Mouse (Mus musculus): ENCODE data around the gene Timm10. TPM values are rescaled to one million over a fixed set of nuclear protein-coding genes. Genes with fewer than 3 reads are reported as not detected.
A peak's percentile ranks its signal among the peaks of the same experiment; 100 is the strongest.

Timm10 gene
- polyA plus RNA-seq, 1 experiment from 2014 or later, result 33.3 TPM

GRCm38 (mm10) chr2:84812676-84813075 lies 14.1 kb upstream of the Timm10 start:
- Histone ChIP-seq H3K9me3 (replicated peaks) (no peaks in the 10 kb centered on the region), H3K36me3 (replicated peaks) (peaks cover 35% of the 10 kb centered on the region), H3K4me3 (replicated peaks) (peak overlapping the region; percentile 43; the same call in 1 of the 2 replicates), H3K27ac (replicated peaks) (peak overlapping the region; percentile 98), H3K9ac (peak overlapping the region; percentile 66), H3K4me1 (replicated peaks) (peaks cover 73% of the 10 kb centered on the region), H3K4me2 (peak overlapping the region; percentile 79), H3K27me3 (peaks cover 24% of the 10 kb centered on the region)
- no peak for ATAC-seq (ENCODE audit: insufficient read depth)
- 67% methylated on average over 6 of the region's 6 CpGs for WGBS (ENCODE audit: insufficient replicate concordance)

- 43% methylated on average over 3 of the region's 3 CpGs for WGBS (ENCODE audit: insufficient replicate concordance)
- Histone ChIP-seq H3K4me2 (no peak overlapping the region), H3K9me3 (replicated peaks) (no peaks in the 10 kb centered on the region), H3K27me3 (peaks cover 91% of the 10 kb centered on the region), H3K4me1 (replicated peaks) (peaks cover 9% of the 10 kb centered on the region), H3K9ac (no peak overlapping the region), H3K27ac (replicated peaks) (no peak overlapping the region), H3K4me3 (replicated peaks) (no peak overlapping the region), H3K36me3 (replicated peaks) (no peaks in the 10 kb centered on the region)
- ATAC-seq (ENCODE audit: insufficient read depth), result no peak
Measured at GRCm38 (mm10) chr2:84819861-84820260, 6.9 kb upstream of the Timm10 start.

- Histone ChIP-seq H3K27me3 (peaks cover 74% of the 10 kb centered on the region), H3K4me1 (replicated peaks) (peaks cover 21% of the 10 kb centered on the region), H3K4me3 (replicated peaks) (no peak within 1 kb of the TSS), H3K9me3 (replicated peaks) (no peaks in the 10 kb centered on the region), H3K9ac (no peak within 1 kb of the TSS; the same call in 1 of the 2 replicates), H3K4me2 (no peak within 1 kb of the TSS), H3K36me3 (replicated peaks) (no peaks in the 10 kb centered on the region), H3K27ac (replicated peaks) (no peak within 1 kb of the TSS)
- ATAC-seq (ENCODE audit: insufficient read depth), result no peak
- WGBS (ENCODE audit: insufficient replicate concordance), result 41% methylated on average over 13 of the region's 13 CpGs
Measured at GRCm38 (mm10) chr2:84822552-84822951, 4.2 kb upstream of the Timm10 start, which contains the start of gene Smtnl1. Gene Smtnl1 (minus strand): TSS chr2:84822652.

- H3K36me3 ChIP-seq (replicated peaks), result peaks cover under 1% of the 10 kb centered on the region; the same call in 1 of the 2 replicates
- H3K4me3 ChIP-seq (replicated peaks), result no peak overlapping the region
- peaks cover 28% of the 10 kb centered on the region for H3K4me1 ChIP-seq (replicated peaks)
- H3K9me3 ChIP-seq (replicated peaks), result no peaks in the 10 kb centered on the region
- H3K27ac ChIP-seq (replicated peaks), result no peak overlapping the region
- 4% methylated on average over 2 of the region's 2 CpGs for WGBS (ENCODE audit: insufficient replicate concordance)
- no peak overlapping the region for H3K9ac ChIP-seq
- H3K4me2 ChIP-seq, result no peak overlapping the region
- peaks cover 71% of the 10 kb centered on the region for H3K27me3 ChIP-seq
- no peak for ATAC-seq (ENCODE audit: insufficient read depth)
Measured at GRCm38 (mm10) chr2:84823237-84823636, 3.6 kb upstream of the Timm10 start.

- under 1% methylated on average over 29 of the region's 29 CpGs for WGBS (ENCODE audit: insufficient replicate concordance)
- peak overlapping the region; percentile 89 for H3K27ac ChIP-seq (replicated peaks)
- H3K27me3 ChIP-seq, result peaks cover 30% of the 10 kb centered on the region
- H3K9ac ChIP-seq, result peak overlapping the region; percentile 59
- H3K9me3 ChIP-seq (replicated peaks), result no peaks in the 10 kb centered on the region
- H3K4me1 ChIP-seq (replicated peaks), result peaks cover 48% of the 10 kb centered on the region
- H3K4me2 ChIP-seq, result peak overlapping the region; percentile 87
- peak; percentile 80 for ATAC-seq (ENCODE audit: insufficient read depth)
- peak overlapping the region; percentile 84 for H3K4me3 ChIP-seq (replicated peaks)
- H3K36me3 ChIP-seq (replicated peaks), result peaks cover 31% of the 10 kb centered on the region
Measured at GRCm38 (mm10) chr2:84827283-84827920, 605 bp downstream of the Timm10 start.

- H3K27ac ChIP-seq (replicated peaks), result peak overlapping the region; percentile 57; the same call in 1 of the 2 replicates
- ATAC-seq (ENCODE audit: insufficient read depth), result peak; percentile 56
- H3K4me1 ChIP-seq (replicated peaks), result peaks cover 35% of the 10 kb centered on the region
- H3K4me2 ChIP-seq, result no peak overlapping the region
- peaks cover 31% of the 10 kb centered on the region for H3K36me3 ChIP-seq (replicated peaks)
- H3K9ac ChIP-seq, result no peak overlapping the region
- H3K4me3 ChIP-seq (replicated peaks), result no peak overlapping the region
- H3K27me3 ChIP-seq, result no peaks in the 10 kb centered on the region; the same call in 1 of the 2 replicates
- H3K9me3 ChIP-seq (replicated peaks), result no peaks in the 10 kb centered on the region
- WGBS (ENCODE audit: insufficient replicate concordance), result 30% methylated on average over 10 of the region's 10 CpGs
Measured at GRCm38 (mm10) chr2:84831666-84832391, 5.0 kb downstream of the Timm10 start.

- Histone ChIP-seq H3K4me2 (0 out of 2 replicates have a peak overlapping the region, but pooled peaks have one; percentile 6), H3K36me3 (replicated peaks) (0 out of 2 replicates have a peak, but pooled peaks cover 4% of the 10 kb centered on the region), H3K4me1 (replicated peaks) (peaks cover 37% of the 10 kb centered on the region), H3K9ac (no peak overlapping the region), H3K27ac (replicated peaks) (0 out of 2 replicates have a peak overlapping the region, but pooled peaks have one; percentile 7), H3K27me3 (peaks cover 6% of the 10 kb centered on the region; the same call in 1 of the 2 replicates), H3K4me3 (replicated peaks) (no peak overlapping the region), H3K9me3 (replicated peaks) (no peaks in the 10 kb centered on the region)
- ATAC-seq (ENCODE audit: insufficient read depth), result no peak
- WGBS (ENCODE audit: insufficient replicate concordance), result 70% methylated on average over 8 of the region's 8 CpGs
Measured at GRCm38 (mm10) chr2:84837107-84837506, 10.3 kb downstream of the Timm10 start.

- Histone ChIP-seq H3K9me3 (replicated peaks) (no peaks in the 10 kb centered on the region), H3K27ac (replicated peaks) (peak overlapping the region; percentile 94; the same call in 1 of the 2 replicates), H3K4me1 (replicated peaks) (peaks cover 34% of the 10 kb centered on the region), H3K27me3 (peaks cover 6% of the 10 kb centered on the region; the same call in 1 of the 2 replicates), H3K4me2 (peak overlapping the region; percentile 79), H3K9ac (peak overlapping the region; percentile 86), H3K4me3 (replicated peaks) (peak overlapping the region; percentile 70), H3K36me3 (replicated peaks) (peaks cover 9% of the 10 kb centered on the region; the same call in 1 of the 2 replicates)
- 34% methylated on average over 9 of the region's 9 CpGs for WGBS (ENCODE audit: insufficient replicate concordance)
- ATAC-seq (ENCODE audit: insufficient read depth), result no peak
Measured at GRCm38 (mm10) chr2:84837817-84838592, 11.2 kb downstream of the Timm10 start.

GRCm38 (mm10) chr2:84838593-84838949 lies 11.8 kb downstream of the Timm10 start, which contains the start of gene Slc43a1:
Gene Slc43a1 (plus strand): TSS chr2:84838850.
- peaks cover 6% of the 10 kb centered on the region; the same call in 1 of the 2 replicates for H3K27me3 ChIP-seq
- peaks cover 36% of the 10 kb centered on the region for H3K4me1 ChIP-seq (replicated peaks)
- peak within 1 kb of the TSS; percentile 86 for H3K9ac ChIP-seq
- no peak for ATAC-seq (ENCODE audit: insufficient read depth)
- peak within 1 kb of the TSS; percentile 94 for H3K27ac ChIP-seq (replicated peaks)
- H3K36me3 ChIP-seq (replicated peaks), result peaks cover 12% of the 10 kb centered on the region
- no peaks in the 10 kb centered on the region for H3K9me3 ChIP-seq (replicated peaks)
- 14% methylated on average over 10 of the region's 10 CpGs for WGBS (ENCODE audit: insufficient replicate concordance)
- peak within 1 kb of the TSS; percentile 70 for H3K4me3 ChIP-seq (replicated peaks)
- peak within 1 kb of the TSS; percentile 79 for H3K4me2 ChIP-seq

GRCm38 (mm10) chr2:84838993-84839980 lies 12.5 kb downstream of the Timm10 start:
- peak; percentile 41 for ATAC-seq (ENCODE audit: insufficient read depth)
- H3K27ac ChIP-seq (replicated peaks), result peak overlapping the region; percentile 94
- peaks cover 43% of the 10 kb centered on the region for H3K4me1 ChIP-seq (replicated peaks)
- no peaks in the 10 kb centered on the region for H3K9me3 ChIP-seq (replicated peaks)
- peak overlapping the region; percentile 79 for H3K4me2 ChIP-seq
- WGBS (ENCODE audit: insufficient replicate concordance), result under 1% methylated on average over 47 of the region's 47 CpGs
- peak overlapping the region; percentile 70 for H3K4me3 ChIP-seq (replicated peaks)
- peaks cover 6% of the 10 kb centered on the region; the same call in 1 of the 2 replicates for H3K27me3 ChIP-seq
- peaks cover 19% of the 10 kb centered on the region for H3K36me3 ChIP-seq (replicated peaks)
- peak overlapping the region; percentile 86 for H3K9ac ChIP-seq

Data from liver, embryonic 15.5 days (tissue).